Mouse (Mus musculus) Patski (cell line): Measurements from ENCODE around the gene Cib1. TPM values are rescaled to one million over a fixed set of nuclear protein-coding genes. Genes with fewer than 3 reads are reported as not detected.

Source experiments
- ATAC-seq: fragments of 100-300 bp; one replicate; pipeline ENCODE4 v1.8.0; 2021
- CTCF ChIA-PET: fragments of 350-600 bp; sonication (Branson Sonifier 250); formaldehyde crosslinking; loops from one replicate; lab custom pipeline; 2022; ENCODE audit warnings: inconsistent platforms; lab: Charles Lee
- POLR2A ChIA-PET: fragments of 350-600 bp; sonication (Branson Sonifier 250); formaldehyde crosslinking; loops from one replicate; lab custom pipeline; 2022; ENCODE audit warnings: antibody characterized with exemption, inconsistent platforms; lab: Charles Lee
- DNase-seq: peaks from one replicate; pipeline ENCODE4 v3.0.0-alpha.2; 2011; ENCODE audit warnings: low read depth, low spot score
- H3K27me3 ChIP-seq: fragments of 371-371 bp; one replicate; pipeline ENCODE4 v1.5.1; 2021
- CTCF ChIP-seq: fragments of 100-300 bp; IDR thresholded peaks from one replicate; pipeline ENCODE4 v1.5.1; 2021
- in situ Hi-C: fragments of 300-500 bp; cut with MboI; formaldehyde crosslinking; loops from 3 replicates; pipeline ENCODE4 v1.11.1; 2018; ENCODE audit warnings: low pct_unique_long_range_greater_than_20kb, mixed read lengths
- polyA plus RNA-seq: library from polyadenylated mRNA; unstranded; gene quantifications from one replicate; pipeline ENCODE4 v1.2.3, GENCODE M21; 2021

Gene Cib1
- polyA plus RNA-seq, 1 experiment from 2014 or later = 120 TPM

GRCm38 (mm10) chr7:80238542-80238941 is 5.9 kb upstream of the Cib1 start:
- ATAC-seq = no peak
- POLR2A ChIA-PET = no interaction called here
- H3K27me3 ChIP-seq = no peaks in the 10 kb centered on the region
- in situ Hi-C loops = no loop called here
- CTCF ChIA-PET = no interaction called here
- DNase-seq = no peak
- TF ChIP-seq CTCF = no peak

DNA sequence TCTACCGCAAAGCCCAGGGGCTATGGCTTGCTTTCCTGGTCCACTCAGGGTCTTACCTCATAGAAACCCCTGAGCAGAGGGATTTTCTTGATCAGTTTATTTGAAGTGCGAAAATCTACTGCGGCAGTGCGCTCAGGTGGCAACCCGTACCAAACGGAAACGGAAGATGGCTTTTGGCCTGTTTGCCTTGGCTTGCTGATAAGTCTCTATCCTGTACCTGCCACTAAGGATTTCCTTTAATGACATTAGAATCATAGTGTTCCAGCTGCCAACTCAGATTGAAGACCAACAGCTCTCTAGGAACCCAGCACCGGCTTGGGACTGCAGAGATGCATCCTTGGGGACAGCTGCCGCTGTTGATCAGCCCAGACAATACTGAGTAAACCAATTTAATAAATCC is 1.2 kb upstream of the Cib1 start:
- DNase-seq = no peak
- ChIA-PET CTCF (interaction anchor here (0.7 to 2.1 kb wide), 4 partner anchors 9 to 93 kb away, joined by 3 to 7 read pairs (median 4); partner anchors contain the start of gene Ttll13), POLR2A (no interaction called here)
- TF ChIP-seq CTCF = no peak
- in situ Hi-C loops = no loop called here
- no peak for ATAC-seq
- no peaks in the 10 kb centered on the region for H3K27me3 ChIP-seq

DNA sequence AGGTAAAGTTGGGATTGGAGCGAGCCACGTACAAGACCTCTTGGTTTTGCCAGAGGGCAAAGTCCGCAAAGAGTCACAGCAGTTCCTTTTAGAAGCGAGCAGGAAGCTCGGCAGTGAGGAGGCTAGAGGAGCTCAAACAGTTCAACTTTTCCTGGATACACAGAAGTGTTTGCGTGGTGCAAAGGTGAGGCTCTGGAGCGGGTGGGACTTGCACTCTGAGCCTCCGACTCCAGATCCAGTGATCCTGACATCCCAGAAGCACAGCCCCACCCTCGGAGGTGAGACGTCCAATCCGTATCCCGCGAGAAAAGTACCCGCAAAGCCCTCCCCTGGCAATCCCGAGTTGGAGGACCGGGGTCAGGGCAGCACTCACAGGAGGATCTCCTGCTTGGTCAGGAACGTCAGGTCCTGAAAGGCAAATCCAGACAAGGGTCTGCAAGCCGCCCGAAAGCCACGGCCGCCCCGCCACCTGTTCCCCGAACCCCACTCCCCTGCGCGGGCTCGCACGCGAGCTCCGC is 583 bp downstream of the Cib1 start:
- TF ChIP-seq CTCF = no peak
- no peaks in the 10 kb centered on the region for H3K27me3 ChIP-seq
- DNase-seq (no peak), ATAC-seq (peak; percentile 67)
- ChIA-PET CTCF (interaction anchor here (1.1 to 2.1 kb wide), 3 partner anchors 14 to 91 kb away, joined by 3 to 7 read pairs (median 4); partner anchors contain the start of gene Ttll13), POLR2A (interaction anchor here (1.1 to 1.7 kb wide), 2 partner anchors 29 to 46 kb away, joined by 3 to 4 read pairs; partner anchors contain the start of gene Ngrn)
- in situ Hi-C loops = no loop called here

DNA sequence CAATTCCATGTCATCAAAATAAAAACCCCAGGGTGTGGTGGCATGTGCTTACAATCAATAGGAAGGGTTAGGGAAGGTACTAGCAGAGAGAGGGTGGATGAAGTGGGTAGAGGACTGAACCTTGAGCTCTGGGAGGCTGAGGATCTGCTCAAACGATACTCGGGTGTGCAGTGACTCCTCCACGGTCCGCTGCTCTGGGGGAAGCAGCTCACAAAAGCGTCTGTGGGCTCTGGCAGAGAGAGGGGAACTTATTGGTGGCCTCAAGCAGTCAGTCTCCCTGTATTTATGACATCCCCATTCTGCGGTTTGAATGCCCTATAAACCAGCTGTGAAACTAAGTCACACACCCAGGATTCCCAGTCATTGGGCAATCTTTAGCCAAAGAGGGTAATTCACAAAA is 2.4 kb downstream of the Cib1 start:
- ChIA-PET POLR2A (interaction anchor here (1.5 kb wide), 1 partner anchor 74 kb away, joined by 3 read pairs; no protein-coding TSS in a partner anchor), CTCF (interaction anchor here (1.2 kb wide), 1 partner anchor 39 kb away, joined by 3 read pairs; no protein-coding TSS in a partner anchor)
- H3K27me3 ChIP-seq = no peaks in the 10 kb centered on the region
- DNase-seq (no peak), ATAC-seq (no peak)
- no peak for TF ChIP-seq CTCF
- in situ Hi-C loops = no loop called here

DNA sequence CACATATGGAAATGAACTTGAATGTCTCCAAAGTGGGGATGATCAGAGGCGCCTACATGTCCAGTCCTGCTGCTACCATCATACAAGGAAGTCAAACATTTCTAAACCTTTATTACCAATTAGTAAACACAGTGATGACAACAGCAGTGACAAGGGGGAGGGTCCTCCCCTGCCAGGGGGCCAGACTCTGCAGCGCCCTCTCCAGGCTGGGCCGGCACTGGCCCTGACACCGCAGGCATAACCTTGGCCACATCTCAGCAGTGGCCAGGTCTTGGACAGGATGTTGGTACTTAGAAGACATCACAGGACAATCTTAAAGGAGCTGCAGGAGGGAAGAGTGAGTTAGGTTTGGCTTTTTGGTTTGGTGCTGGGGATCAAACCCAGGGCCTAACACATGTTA is 5.5 kb downstream of the Cib1 start:
- in situ Hi-C loops = no loop called here
- ChIA-PET POLR2A (no interaction called here), CTCF (interaction anchor here (1.1 to 1.7 kb wide), 3 partner anchors 8 to 56 kb away, joined by 3 to 7 read pairs (median 3); no protein-coding TSS in a partner anchor)
- no peaks in the 10 kb centered on the region for H3K27me3 ChIP-seq
- DNase-seq (no peak), ATAC-seq (no peak)
- no peak for TF ChIP-seq CTCF

DNA sequence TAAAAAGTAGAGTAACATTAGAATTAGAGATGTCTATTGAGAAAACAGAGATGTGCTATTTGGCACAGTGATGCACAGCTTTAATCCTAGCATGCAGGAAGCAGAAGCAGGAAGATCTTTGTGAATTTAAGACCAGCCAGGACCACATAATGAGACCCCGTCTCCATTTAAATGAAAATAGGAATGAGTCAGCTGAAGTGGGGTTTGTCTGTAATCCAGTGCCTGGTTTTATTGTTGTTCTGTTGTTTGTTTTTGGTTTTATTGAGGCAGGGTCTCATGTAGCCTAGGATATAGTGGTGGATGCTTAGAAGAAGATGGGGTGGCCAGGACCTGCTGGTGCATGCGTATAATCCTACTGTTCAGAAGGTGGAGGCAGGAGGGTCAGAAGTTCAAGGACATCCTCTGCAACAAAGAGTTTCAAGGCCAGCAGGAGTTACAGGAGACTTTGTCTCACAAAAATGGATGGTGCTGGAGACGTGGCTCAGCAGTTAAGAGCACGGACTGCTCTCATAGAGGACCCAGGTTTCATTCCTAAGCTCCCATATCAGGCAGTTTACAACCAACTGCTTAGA is 11.3 kb downstream of the Cib1 start:
- no peak for DNase-seq
- POLR2A ChIA-PET = no interaction called here
- in situ Hi-C loops = no loop called here
- ATAC-seq = no peak
- CTCF ChIA-PET = interaction anchor here (0.9 to 1.3 kb wide), 3 partner anchors 11 to 64 kb away, joined by 3 read pairs; no protein-coding TSS in a partner anchor
- TF ChIP-seq CTCF = no peak
- no peaks in the 10 kb centered on the region for H3K27me3 ChIP-seq

DNA sequence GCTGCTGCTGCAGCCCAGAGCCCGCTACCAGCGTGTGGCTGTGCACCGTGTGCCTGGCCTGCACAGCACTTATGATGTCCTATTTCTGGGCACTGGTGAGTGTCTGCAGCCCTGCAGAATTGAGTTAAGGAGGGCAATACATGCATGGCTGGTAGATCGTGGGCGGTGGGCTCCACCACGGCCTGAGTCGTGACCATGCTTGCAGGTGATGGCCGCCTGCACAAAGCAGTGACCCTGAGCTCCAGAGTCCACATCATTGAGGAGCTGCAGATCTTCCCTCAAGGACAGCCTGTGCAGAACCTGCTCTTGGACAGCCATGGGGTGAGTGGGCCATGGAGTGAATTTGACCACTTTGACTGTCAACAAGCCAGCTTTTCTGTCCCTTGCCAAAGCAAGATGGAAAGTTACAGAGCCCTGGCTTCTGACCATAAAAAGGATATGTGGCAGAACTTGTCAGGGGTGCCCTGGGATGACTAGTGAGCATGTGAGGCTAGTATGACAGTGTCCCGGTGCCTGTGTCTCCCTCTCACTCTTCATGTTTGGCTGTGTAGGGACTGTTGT is 12.3 kb downstream of the Cib1 start:
- CTCF ChIA-PET = interaction anchor here (0.9 to 1.2 kb wide), 2 partner anchors 10 to 63 kb away, joined by 3 read pairs; no protein-coding TSS in a partner anchor
- POLR2A ChIA-PET = interaction anchor here (0.5 to 1.1 kb wide), 2 partner anchors 15 to 30 kb away, joined by 3 to 4 read pairs; no protein-coding TSS in a partner anchor
- DNase-seq (no peak), ATAC-seq (no peak)
- no peaks in the 10 kb centered on the region for H3K27me3 ChIP-seq
- in situ Hi-C loops = no loop called here
- TF ChIP-seq CTCF = no peak

- DNase-seq (no peak), ATAC-seq (no peak)
- ChIA-PET CTCF (interaction anchor here (0.6 to 2.3 kb wide), 2 partner anchors 9 to 1701 kb away, joined by 3 to 7 read pairs; no protein-coding TSS in a partner anchor), POLR2A (no interaction called here)
- no peaks in the 10 kb centered on the region for H3K27me3 ChIP-seq
- no peak for TF ChIP-seq CTCF
- in situ Hi-C loops = loop anchor here (10.0 kb wide), 1 partner anchor 64 kb away; no protein-coding TSS in a partner anchor
These were observed 13.9 kb downstream of the Cib1 start for GRCm38 (mm10) chr7:80218666-80219065.

DNA sequence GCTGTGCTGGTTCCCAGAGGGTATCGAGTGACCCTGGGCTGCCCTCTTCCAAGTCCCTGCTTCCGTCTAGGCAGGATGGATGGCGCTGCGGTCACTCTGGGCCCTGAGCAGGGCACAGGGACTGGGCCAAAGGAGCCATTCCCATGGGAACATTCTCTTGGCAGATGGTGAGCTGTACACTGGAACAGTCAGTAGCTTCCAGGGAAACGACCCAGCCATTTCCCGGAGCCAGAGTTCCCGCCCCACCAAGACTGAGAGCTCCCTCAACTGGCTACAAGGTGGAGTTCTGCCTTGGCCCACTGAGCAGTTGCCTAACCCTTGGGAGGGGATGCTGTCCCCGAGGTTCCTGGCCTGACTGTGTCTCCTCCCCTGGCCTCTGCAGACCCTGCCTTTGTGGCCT is 16.0 kb downstream of the Cib1 start:
- H3K27me3 ChIP-seq = no peaks in the 10 kb centered on the region
- in situ Hi-C loops = loop anchor here (10.0 kb wide), 1 partner anchor 62 kb away; no protein-coding TSS in a partner anchor
- TF ChIP-seq CTCF = no peak
- ATAC-seq = no peak
- no peak for DNase-seq
- ChIA-PET POLR2A (no interaction called here), CTCF (interaction anchor here (1.2 kb wide), 1 partner anchor 11 kb away, joined by 3 read pairs; no protein-coding TSS in a partner anchor)

- in situ Hi-C loops = loop anchor here (10.0 kb wide), 1 partner anchor 61 kb away; no protein-coding TSS in a partner anchor
- TF ChIP-seq CTCF = no peak
- POLR2A ChIA-PET = interaction anchor here (0.9 kb wide), 1 partner anchor 23 kb away, joined by 3 read pairs; no protein-coding TSS in a partner anchor
- no peak for DNase-seq
- no peaks in the 10 kb centered on the region for H3K27me3 ChIP-seq
- CTCF ChIA-PET = interaction anchor here (0.6 to 1.4 kb wide), 8 partner anchors 9 to 75 kb away, joined by 3 to 5 read pairs (median 4); no protein-coding TSS in a partner anchor
- ATAC-seq = no peak
These were observed 17.2 kb downstream of the Cib1 start for GRCm38 (mm10) chr7:80215398-80215797.
